Mouse (Mus musculus) embryonic facial prominence, embryonic 14.5 days (tissue): ENCODE measurements at regions not wholly inside any gene's neighbourhood (a gene's known extent, or its start where the extent isn't known, plus 50 kb on each side); places are given as distances from the start of the nearest gene placed in this dataset.
A peak's percentile ranks its signal among the peaks of the same experiment; 100 is the strongest.
"Not testable (repeated sequence)": the region's sequence is repeated elsewhere in the genome, so short reads cannot be mapped to it uniquely, and the experiment has no call there.

Source experiments
- ATAC-seq: fragments of 200-750 bp; cut with Nextera tagmentation; 2 replicates; pipeline ENCODE4 v1.8.0; 2017; ENCODE audit warnings: low read depth, moderate number of reproducible peaks, moderate TSS enrichment
- DNase-seq: peaks from one replicate; pipeline ENCODE4 v3.0.0-alpha.2; 2015; ENCODE audit warnings: low spot score
- H3K27ac ChIP-seq: fragments of 300-500 bp; sonication (generic); replicated peaks from 2 replicates; pipeline ENCODE4 v1.5.1; 2014; ENCODE audit warnings: low read depth, mild to moderate bottlenecking, low read length, moderate library complexity
- H3K27me3 ChIP-seq: fragments of 300-500 bp; sonication (generic); replicated peaks from 2 replicates; pipeline ENCODE4 v1.6.1; 2014; ENCODE audit warnings: low read length; ENCODE audit not compliant: control insufficient read depth, insufficient read depth
- H3K36me3 ChIP-seq: fragments of 300-500 bp; sonication (generic); 2 replicates; pipeline ENCODE4 v1.6.1; 2014; ENCODE audit warnings: low read length, mixed read lengths; ENCODE audit not compliant: control insufficient read depth, insufficient read depth
- H3K4me1 ChIP-seq: fragments of 300-500 bp; sonication (generic); 2 replicates; pipeline ENCODE4 v1.6.1; 2014; ENCODE audit warnings: antibody characterized with exemption, low read length; ENCODE audit not compliant: control insufficient read depth, insufficient read depth
- H3K4me2 ChIP-seq: fragments of 300-500 bp; sonication (generic); 2 replicates; pipeline ENCODE4 v1.6.1; 2014; ENCODE audit warnings: low read depth, mild to moderate bottlenecking, low read length, moderate library complexity, mixed read lengths
- H3K4me3 ChIP-seq: fragments of 300-500 bp; sonication (generic); 2 replicates; pipeline ENCODE4 v1.5.1; 2014; ENCODE audit warnings: low read depth, mild to moderate bottlenecking, low read length
- H3K9ac ChIP-seq: fragments of 300-500 bp; sonication (generic); 2 replicates; pipeline ENCODE4 v1.6.1; 2014; ENCODE audit warnings: low read depth, mild to moderate bottlenecking, low read length, moderate library complexity, mixed read lengths
- H3K9me3 ChIP-seq: fragments of 300-500 bp; sonication (generic); 2 replicates; pipeline ENCODE4 v1.6.1; 2016; ENCODE audit warnings: low read length; ENCODE audit not compliant: control insufficient read depth
- WGBS: fragments of 180-500 bp; shearing (Covaris S2); extraction: QIAGEN DNeasy Blood & Tissue Kit; methylation state at CpG from one replicate; pipeline ENCODE4 v1.1.7; 2014; 5-methylcytosine and 5-hydroxymethylcytosine counted together

- Histone ChIP-seq H3K36me3 (no peaks in the 10 kb centered on the region), H3K9me3 (no peaks in the 10 kb centered on the region), H3K4me1 (peaks cover 4% of the 10 kb centered on the region; the same call in 1 of the 2 replicates), H3K27ac (no peak overlapping the region), H3K4me3 (no peak overlapping the region), H3K27me3 (no peaks in the 10 kb centered on the region), H3K9ac (no peak overlapping the region), H3K4me2 (peak overlapping the region; percentile 33)
- DNase-seq (peak; percentile 54), ATAC-seq (no peak)
- WGBS: 20% methylated on average over 8 of the region's 8 CpGs
These were observed 79.4 kb downstream of the H2al2a start for GRCm38 (mm10) chr2:17917238-17917946.

GRCm38 (mm10) chr2:17902616-17903015, 94.1 kb downstream of the H2al2a start:
- H3K4me1 ChIP-seq: no peaks in the 10 kb centered on the region
- H3K4me3 ChIP-seq: no peak overlapping the region
- no peak overlapping the region for H3K27ac ChIP-seq
- no peak for ATAC-seq
- H3K4me2 ChIP-seq: no peak overlapping the region
- H3K9me3 ChIP-seq: no peaks in the 10 kb centered on the region
- H3K27me3 ChIP-seq: no peaks in the 10 kb centered on the region
- H3K9ac ChIP-seq: no peak overlapping the region
- no peaks in the 10 kb centered on the region for H3K36me3 ChIP-seq
- DNase-seq: no peak
- WGBS: 86% methylated on average over 1 of the region's 1 CpGs

- Histone ChIP-seq H3K4me3 (no peak overlapping the region), H3K4me1 (no peaks in the 10 kb centered on the region), H3K9ac (no peak overlapping the region), H3K9me3 (no peaks in the 10 kb centered on the region), H3K4me2 (no peak overlapping the region), H3K27me3 (no peaks in the 10 kb centered on the region), H3K27ac (no peak overlapping the region), H3K36me3 (no peaks in the 10 kb centered on the region)
- 39% methylated on average over 3 of the region's 8 CpGs for WGBS
- peak; percentile 40 for DNase-seq
- peak; percentile 79; the same call in 1 of the 2 replicates for ATAC-seq
These were observed 96.6 kb downstream of the H2al2a start for GRCm38 (mm10) chr2:17900202-17900601.

GRCm38 (mm10) chr2:17898780-17899179, 98.0 kb downstream of the H2al2a start:
- H3K4me1 ChIP-seq: no peaks in the 10 kb centered on the region
- no peak overlapping the region for H3K4me2 ChIP-seq
- H3K9me3 ChIP-seq: no peaks in the 10 kb centered on the region
- 29% methylated on average over 3 of the region's 3 CpGs for WGBS
- no peaks in the 10 kb centered on the region for H3K36me3 ChIP-seq
- H3K27ac ChIP-seq: no peak overlapping the region
- H3K4me3 ChIP-seq: no peak overlapping the region
- ATAC-seq: no peak
- no peaks in the 10 kb centered on the region for H3K27me3 ChIP-seq
- H3K9ac ChIP-seq: no peak overlapping the region
- no peak for DNase-seq

GRCm38 (mm10) chr2:17896036-17896435, 100.7 kb downstream of the H2al2a start:
- no peak overlapping the region for H3K4me2 ChIP-seq
- H3K27ac ChIP-seq: no peak overlapping the region
- no peaks in the 10 kb centered on the region for H3K36me3 ChIP-seq
- H3K9ac ChIP-seq: no peak overlapping the region
- no peak for ATAC-seq
- no peaks in the 10 kb centered on the region for H3K4me1 ChIP-seq
- WGBS: 91% methylated on average over 2 of the region's 2 CpGs
- H3K27me3 ChIP-seq: no peaks in the 10 kb centered on the region
- no peak for DNase-seq
- H3K4me3 ChIP-seq: no peak overlapping the region
- no peaks in the 10 kb centered on the region for H3K9me3 ChIP-seq

GRCm38 (mm10) chr2:17892661-17893060, 104.1 kb downstream of the H2al2a start:
- H3K4me1 ChIP-seq, H3K4me3 ChIP-seq, DNase-seq, H3K27ac ChIP-seq, H3K9me3 ChIP-seq, H3K9ac ChIP-seq, H3K4me2 ChIP-seq, ATAC-seq, H3K27me3 ChIP-seq, H3K36me3 ChIP-seq: not testable (repeated sequence)
- WGBS: 96% methylated on average over 7 of the region's 7 CpGs

- no peak for DNase-seq
- Histone ChIP-seq H3K36me3 (no peaks in the 10 kb centered on the region), H3K9ac (no peak overlapping the region), H3K9me3 (no peaks in the 10 kb centered on the region), H3K27me3 (no peaks in the 10 kb centered on the region), H3K4me3 (no peak overlapping the region), H3K4me2 (no peak overlapping the region), H3K27ac (no peak overlapping the region), H3K4me1 (no peaks in the 10 kb centered on the region)
- WGBS: 56% methylated on average over 3 of the region's 3 CpGs
- no peak for ATAC-seq
These were observed 109.1 kb downstream of the H2al2a start for GRCm38 (mm10) chr2:17887699-17888098.

- Histone ChIP-seq H3K27me3 (no peaks in the 10 kb centered on the region), H3K4me3 (no peak overlapping the region), H3K9me3 (no peaks in the 10 kb centered on the region), H3K27ac (no peak overlapping the region), H3K4me1 (0 out of 2 replicates have a peak, but pooled peaks cover 6% of the 10 kb centered on the region), H3K4me2 (no peak overlapping the region), H3K36me3 (no peaks in the 10 kb centered on the region), H3K9ac (no peak overlapping the region)
- ATAC-seq: no peak
- DNase-seq: no peak
- WGBS: 81% methylated on average over 12 of the region's 12 CpGs
These were observed 114.4 kb downstream of the H2al2a start for GRCm38 (mm10) chr2:17882389-17882788.
